ENCODE assay signal across 9 mouse cellular contexts in the genomic region with DNA sequence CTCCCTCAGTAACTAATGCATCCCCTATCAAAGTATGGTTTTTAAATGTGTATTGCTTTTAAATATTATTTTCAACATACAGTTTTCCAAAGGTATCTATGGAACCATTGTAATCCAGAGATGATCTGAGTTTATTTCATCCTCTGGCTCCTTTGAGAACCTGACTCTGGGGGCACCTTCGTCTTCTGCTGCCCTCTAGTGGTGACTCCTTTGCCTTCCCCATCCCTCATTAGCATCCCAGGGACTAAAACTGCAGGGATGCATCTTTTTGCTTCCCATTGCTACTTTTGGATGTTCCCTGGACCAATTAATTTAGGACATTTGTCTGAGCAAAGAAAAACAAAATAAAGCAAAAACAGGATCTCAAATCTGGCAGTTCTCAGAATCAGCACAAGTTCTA.
DNase-seq lines count a peak whose midpoint lies in the region; ATAC-seq lines count a peak whose summit lies in the region.
"Had no signal": no experiment of that assay in that cellular context is flagged by ENCODE, and none has a peak within 500 bp of the region (broad histone marks: within the 10 kb centered on the region; RNA-seq: fewer than 3 reads in every experiment).

No protein-coding gene starts in this region.

- H3K27ac ChIP-seq in liver, embryonic 11.5 days (ENCODE audit: low read depth, low read length) = no peak overlapping the region
- no peak overlapping the region for H3K27ac ChIP-seq in midbrain, embryonic 14.5 days (replicated peaks; ENCODE audit: low read depth, low read length)
- H3K27ac ChIP-seq: embryonic facial prominence, embryonic 12.5 days had no signal

- no peak for ATAC-seq in liver, embryonic 11.5 days (replicated peaks; ENCODE audit: low FRiP score)
- peak; percentile 65; the same call in 1 of the 2 replicates for ATAC-seq in common myeloid progenitor, adult 5-6 weeks (replicated peaks; ENCODE audit: low read depth, poor library complexity, severe bottlenecking)
- peak; percentile 65; the same call in 1 of the 2 replicates for ATAC-seq in granulocyte monocyte progenitor cell, adult 5-6 weeks (replicated peaks; ENCODE audit: poor library complexity, severe bottlenecking)
- ATAC-seq in midbrain, embryonic 14.5 days (ENCODE audit: low FRiP score, low TSS enrichment) = no peak

- H3K9ac ChIP-seq in liver, embryonic 11.5 days (ENCODE audit: low read depth, low read length) = no peak overlapping the region
- H3K9ac ChIP-seq in midbrain, embryonic 14.5 days (replicated peaks; ENCODE audit: low read length) = no peak overlapping the region
- H3K9ac ChIP-seq: embryonic facial prominence, embryonic 12.5 days had no signal

- no peaks in the 10 kb centered on the region for H3K9me3 ChIP-seq in liver, embryonic 11.5 days (ENCODE audit: control insufficient read depth, low read length)
- no peaks in the 10 kb centered on the region for H3K9me3 ChIP-seq in midbrain, embryonic 14.5 days (ENCODE audit: control insufficient read depth, low read length)
- H3K9me3 ChIP-seq: embryonic facial prominence, embryonic 12.5 days had no signal

- 3% methylated on average over 1 of the region's 1 CpGs for WGBS in liver, embryonic 11.5 days
- 0% methylated on average over 1 of the region's 1 CpGs for WGBS in midbrain, embryonic 14.5 days

- no peak overlapping the region for H3K4me3 ChIP-seq in liver, embryonic 11.5 days (ENCODE audit: low read depth, low read length)
- no peak overlapping the region for H3K4me3 ChIP-seq in midbrain, embryonic 14.5 days (replicated peaks; ENCODE audit: low read depth, low read length)
- H3K4me3 ChIP-seq: embryonic facial prominence, embryonic 12.5 days had no signal

- no peak overlapping the region for H3K4me2 ChIP-seq in liver, embryonic 11.5 days
- H3K4me2 ChIP-seq in midbrain, embryonic 14.5 days (ENCODE audit: low read length) = no peak overlapping the region
- H3K4me2 ChIP-seq: embryonic facial prominence, embryonic 12.5 days had no signal

- peaks cover 2% of the 10 kb centered on the region; the same call in 1 of the 2 replicates for H3K27me3 ChIP-seq in liver, embryonic 11.5 days (replicated peaks; ENCODE audit: control insufficient read depth, insufficient read depth, low read length)
- H3K27me3 ChIP-seq in midbrain, embryonic 14.5 days (ENCODE audit: control insufficient read depth, insufficient read depth, low read length) = no peaks in the 10 kb centered on the region
- H3K27me3 ChIP-seq: embryonic facial prominence, embryonic 12.5 days had no signal

- DNase-seq in liver = peak; percentile 34
- no peak for DNase-seq in liver, embryonic 11.5 days (ENCODE audit: low spot score)
- DNase-seq in adipocyte (ENCODE audit: low spot score) = peak; percentile 63
- DNase-seq in layer of hippocampus, postnatal 25 days (ENCODE audit: extremely low spot score in 1 of 2, low spot score in 1 of 2) = peak; percentile 32 to 75
- DNase-seq in midbrain, embryonic 14.5 days = peak; percentile 80
- DNase-seq in testis, postnatal 14 days (ENCODE audit: low spot score) = peak; percentile 27

- H3K4me1 ChIP-seq in liver, embryonic 11.5 days (replicated peaks; ENCODE audit: control insufficient read depth, insufficient read depth, low read length) = no peaks in the 10 kb centered on the region
- no peaks in the 10 kb centered on the region for H3K4me1 ChIP-seq in midbrain, embryonic 14.5 days (ENCODE audit: control insufficient read depth, insufficient read depth, low read length)
- H3K4me1 ChIP-seq: embryonic facial prominence, embryonic 12.5 days had no signal

- H3K36me3 ChIP-seq in liver, embryonic 11.5 days (ENCODE audit: control insufficient read depth, insufficient read depth, low read length) = no peaks in the 10 kb centered on the region
- no peaks in the 10 kb centered on the region for H3K36me3 ChIP-seq in midbrain, embryonic 14.5 days (ENCODE audit: control insufficient read depth, insufficient read depth, low read length)
- H3K36me3 ChIP-seq: embryonic facial prominence, embryonic 12.5 days had no signal

Comparison
In these comparisons a context has a peak if more than half of its experiments do, and no peak if none do; other contexts are left out.
1. ATAC-seq: peak in common myeloid progenitor, adult 5-6 weeks (single experiment) and granulocyte monocyte progenitor cell, adult 5-6 weeks (single experiment); none in liver, embryonic 11.5 days (single experiment) and midbrain, embryonic 14.5 days (single experiment).